Mouse (Mus musculus) adrenal gland, postnatal 14 days (tissue): ENCODE data around the gene Itgb2l. TPM values are rescaled to one million over a fixed set of nuclear protein-coding genes. Genes with fewer than 3 reads are reported as not detected.

Experiments
- DNase-seq: peaks from one replicate; pipeline ENCODE4 v3.0.0; 2021; ENCODE audit warnings: mixed read lengths
- total RNA-seq: library from RNA; stranded (reverse); gene quantifications from 2 replicates; pipeline ENCODE4 v1.2.3, GENCODE M21; 2021

Itgb2l gene
- total RNA-seq, 1 experiment from 2014 or later = 0.30 TPM

GRCm38 (mm10) chr16:96426671-96427070 is 16.7 kb downstream of the Itgb2l start:
- DNase-seq = no peak

- DNase-seq = no peak
Measured at GRCm38 (mm10) chr16:96425044-96425443, 18.4 kb downstream of the Itgb2l start.

GRCm38 (mm10) chr16:96408064-96408465 is 35.4 kb downstream of the Itgb2l start:
- DNase-seq = peak; percentile 8

- no peak for DNase-seq
Measured at GRCm38 (mm10) chr16:96406312-96406711, 37.1 kb downstream of the Itgb2l start.

GRCm38 (mm10) chr16:96402294-96402693 is 41.1 kb downstream of the Itgb2l start:
- DNase-seq = no peak

- no peak for DNase-seq
Measured at GRCm38 (mm10) chr16:96400046-96400445, 43.4 kb downstream of the Itgb2l start.

- no peak for DNase-seq
Measured at GRCm38 (mm10) chr16:96398806-96399205, 44.6 kb downstream of the Itgb2l start.

GRCm38 (mm10) chr16:96396013-96396650 is 47.3 kb downstream of the Itgb2l start:
- DNase-seq = no peak

GRCm38 (mm10) chr16:96395516-96395915 is 47.9 kb downstream of the Itgb2l start:
- DNase-seq = no peak

GRCm38 (mm10) chr16:96391070-96391469 is 52.3 kb downstream of the Itgb2l start:
- DNase-seq = no peak

- no peak for DNase-seq
Measured at GRCm38 (mm10) chr16:96388481-96388880, 54.9 kb downstream of the Itgb2l start.

- DNase-seq = no peak
Measured at GRCm38 (mm10) chr16:96387685-96388371, 55.6 kb downstream of the Itgb2l start.

- DNase-seq = no peak
Measured at GRCm38 (mm10) chr16:96384741-96385140, 58.7 kb downstream of the Itgb2l start.

GRCm38 (mm10) chr16:96382496-96383181 is 60.8 kb downstream of the Itgb2l start:
- DNase-seq = no peak

- DNase-seq = no peak
Measured at GRCm38 (mm10) chr16:96381435-96381834, 62.0 kb downstream of the Itgb2l start.

GRCm38 (mm10) chr16:96378111-96378510 is 65.3 kb downstream of the Itgb2l start:
- no peak for DNase-seq

GRCm38 (mm10) chr16:96376342-96376741 is 67.1 kb downstream of the Itgb2l start:
- DNase-seq = peak; percentile 64

- DNase-seq = no peak
Measured at GRCm38 (mm10) chr16:96375538-96375937, 67.9 kb downstream of the Itgb2l start.

GRCm38 (mm10) chr16:96372752-96373118 is 70.7 kb downstream of the Itgb2l start:
- no peak for DNase-seq
